Mouse (Mus musculus): ENCODE measurements around the gene Itsn1. TPM values are rescaled to one million over a fixed set of nuclear protein-coding genes. Genes with fewer than 3 reads are reported as not detected.

Itsn1 gene
- polyA plus RNA-seq, 2 experiments: 24.8 to 46.6 TPM

DNA sequence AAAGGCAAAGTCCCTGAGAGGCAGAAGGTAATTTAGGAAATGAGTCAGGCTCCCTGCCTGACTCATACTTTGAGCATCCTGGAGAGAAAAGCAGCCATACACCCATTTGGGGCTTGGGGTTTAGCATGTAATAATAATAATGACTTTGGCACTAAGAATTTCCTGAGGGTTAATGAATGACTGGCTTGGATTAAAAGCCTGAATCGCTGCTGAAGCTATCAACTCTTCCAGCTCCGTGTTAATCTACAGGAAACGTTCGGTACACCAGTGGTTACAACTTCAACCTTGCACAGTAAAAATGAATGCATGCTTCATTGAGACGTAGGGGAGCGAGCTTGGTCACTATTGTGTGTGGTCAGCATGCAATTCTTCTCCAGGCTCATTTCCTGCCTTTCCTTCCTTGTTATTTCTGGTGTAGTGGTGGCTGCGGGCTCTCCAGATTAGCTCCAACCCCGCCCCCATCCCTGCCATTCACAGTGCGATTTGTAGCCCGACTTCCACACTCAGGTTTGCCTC is 240.5 kb downstream of the Itsn1 start:
- no peaks in the 10 kb centered on the region for H3K27me3 ChIP-seq (ENCODE audit: control insufficient read depth, insufficient read depth, low read length)
- H3K4me2 ChIP-seq (replicated peaks; ENCODE audit: low read depth, low read length, severe bottlenecking): no peak overlapping the region
- H3K4me3 ChIP-seq (replicated peaks; ENCODE audit: low read length): no peak overlapping the region
- no peaks in the 10 kb centered on the region for H3K9me3 ChIP-seq (ENCODE audit: control insufficient read depth, low read length)
- DNase-seq (ENCODE audit: low spot score) (no peak), ATAC-seq (ENCODE audit: low FRiP score, low read depth) (no peak)
- TF ChIP-seq POLR2A (IDR thresholded peaks at IDR 0.05; ENCODE audit: borderline replicate concordance, extremely low read depth, insufficient read depth, insufficient read length): no peak
- H3K27ac ChIP-seq (replicated peaks; ENCODE audit: low read depth, low read length): no peak overlapping the region
- 39% methylated on average over 10 of the region's 10 CpGs for WGBS
- no peaks in the 10 kb centered on the region for H3K4me1 ChIP-seq (ENCODE audit: control insufficient read depth, insufficient read depth, low read length)
- H3K9ac ChIP-seq (ENCODE audit: low read depth, low read length, severe bottlenecking): no peak overlapping the region
- no peaks in the 10 kb centered on the region for H3K36me3 ChIP-seq (ENCODE audit: control insufficient read depth, insufficient read depth, low read length)

Small RNA genes lying within 50 kb of the gene (microRNA-seq; reads per million reads assigned to microRNA genes)
- gene Gm27773: not detected

Other genes with a start within 250 kb of the Itsn1 start
- 45.3 and 45.7 TPM in 2 replicates for gene Ifnar1, start 244.0 kb upstream of the Itsn1 start, polyA plus RNA-seq (2012; rRNA removed)
- 53.7 and 64.0 TPM in 2 replicates for gene Ifnar1, start 244.0 kb upstream of the Itsn1 start, polyA plus RNA-seq (2014; fragmentation: Nextera tagmentation; extraction: Ambion mirVana)
- gene Ifngr2, start 182.2 kb upstream of the Itsn1 start, polyA plus RNA-seq (2012; rRNA removed): 22.6 and 23.0 TPM in 2 replicates
- gene Ifngr2, start 182.2 kb upstream of the Itsn1 start, polyA plus RNA-seq (2014; fragmentation: Nextera tagmentation; extraction: Ambion mirVana): 45.4 and 49.1 TPM in 2 replicates
- gene Tmem50b, start 131.5 kb upstream of the Itsn1 start, polyA plus RNA-seq (2012; rRNA removed): 25.4 and 26.7 TPM in 2 replicates
- 40.6 and 46.7 TPM in 2 replicates for gene Tmem50b, start 131.5 kb upstream of the Itsn1 start, polyA plus RNA-seq (2014; fragmentation: Nextera tagmentation; extraction: Ambion mirVana)
- 1.1 and 1.7 TPM in 2 replicates for gene Dnajc28, start 110.3 kb upstream of the Itsn1 start, polyA plus RNA-seq (2012; rRNA removed)
- 2.9 and 3.2 TPM in 2 replicates for gene Dnajc28, start 110.3 kb upstream of the Itsn1 start, polyA plus RNA-seq (2014; fragmentation: Nextera tagmentation; extraction: Ambion mirVana)
- 55.5 and 64.5 TPM in 2 replicates for gene Gart, start 82.3 kb upstream of the Itsn1 start, polyA plus RNA-seq (2012; rRNA removed)
- gene Gart, start 82.3 kb upstream of the Itsn1 start, polyA plus RNA-seq (2014; fragmentation: Nextera tagmentation; extraction: Ambion mirVana): 89.6 and 98.9 TPM in 2 replicates
- gene Son, start 81.8 kb upstream of the Itsn1 start, polyA plus RNA-seq (2012; rRNA removed): 342 and 354 TPM in 2 replicates
- gene Son, start 81.8 kb upstream of the Itsn1 start, polyA plus RNA-seq (2014; fragmentation: Nextera tagmentation; extraction: Ambion mirVana): 180 and 185 TPM in 2 replicates
- 28.4 and 33.2 TPM in 2 replicates for gene Donson, start 40.5 kb upstream of the Itsn1 start, polyA plus RNA-seq (2012; rRNA removed)
- 19.8 and 22.8 TPM in 2 replicates for gene Donson, start 40.5 kb upstream of the Itsn1 start, polyA plus RNA-seq (2014; fragmentation: Nextera tagmentation; extraction: Ambion mirVana)
- gene Cryzl1, start 306 bp upstream of the Itsn1 start, polyA plus RNA-seq (2012; rRNA removed): 54.3 and 58.4 TPM in 2 replicates
- gene Cryzl1, start 306 bp upstream of the Itsn1 start, polyA plus RNA-seq (2014; fragmentation: Nextera tagmentation; extraction: Ambion mirVana): 69.1 and 69.9 TPM in 2 replicates